In genomic region chr16:44242633-44243032, GRCm38 (mm10) we compare ENCODE assay signal across 8 mouse cellular contexts.
DNase-seq lines count a peak whose midpoint lies in the region; ATAC-seq and TF ChIP-seq lines count a peak whose summit lies in the region.

No protein-coding gene starts in this region.

- no peak overlapping the region for H3K9ac ChIP-seq in limb, embryonic 11.5 days (ENCODE audit: low read length)
- no peak overlapping the region for H3K9ac ChIP-seq in midbrain, embryonic 14.5 days (replicated peaks; ENCODE audit: low read length)

- H3K36me3 ChIP-seq in kidney, adult 2 months (ENCODE audit: control insufficient read depth, insufficient read depth, low read length): no peaks in the 10 kb centered on the region
- H3K36me3 ChIP-seq in limb, embryonic 11.5 days (ENCODE audit: control insufficient read depth, insufficient read depth, low read length): no peaks in the 10 kb centered on the region
- H3K36me3 ChIP-seq in midbrain, embryonic 14.5 days (ENCODE audit: control insufficient read depth, insufficient read depth, low read length): no peaks in the 10 kb centered on the region

- WGBS in kidney, adult 2 months: 0% methylated on average over 1 of the region's 1 CpGs
- 4% methylated on average over 1 of the region's 1 CpGs for WGBS in limb, embryonic 11.5 days
- WGBS in midbrain, embryonic 14.5 days: 3% methylated on average over 1 of the region's 1 CpGs

- no peak for TF ChIP-seq POLR2A in kidney, adult 2 months (IDR thresholded peaks at IDR 0.05; ENCODE audit: low read depth, low read length)

- peak; percentile 23; the same call in 1 of the 2 replicates for ATAC-seq in limb, embryonic 11.5 days (ENCODE audit: insufficient number of reproducible peaks, low FRiP score, low TSS enrichment, low read depth)
- ATAC-seq in midbrain, embryonic 14.5 days (ENCODE audit: low FRiP score, low TSS enrichment): peak; percentile 56; the same call in 1 of the 2 replicates

- H3K4me2 ChIP-seq in limb, embryonic 11.5 days (ENCODE audit: low read depth, severe bottlenecking): no peak overlapping the region
- H3K4me2 ChIP-seq in midbrain, embryonic 14.5 days (ENCODE audit: low read length): no peak overlapping the region

- H3K4me3 ChIP-seq in kidney, adult 2 months (ENCODE audit: insufficient read depth, low read depth, low read length): no peak overlapping the region
- no peak overlapping the region for H3K4me3 ChIP-seq in limb, embryonic 11.5 days (ENCODE audit: low read depth, low read length)
- H3K4me3 ChIP-seq in midbrain, embryonic 14.5 days (replicated peaks; ENCODE audit: low read depth, low read length): no peak overlapping the region

- H3K27me3 ChIP-seq in kidney, adult 2 months (replicated peaks; ENCODE audit: control insufficient read depth, insufficient read depth, low read length): no peaks in the 10 kb centered on the region
- no peaks in the 10 kb centered on the region for H3K27me3 ChIP-seq in limb, embryonic 11.5 days (ENCODE audit: control insufficient read depth, insufficient read depth, low read length)
- H3K27me3 ChIP-seq in midbrain, embryonic 14.5 days (ENCODE audit: control insufficient read depth, insufficient read depth, low read length): no peaks in the 10 kb centered on the region

- TF ChIP-seq CTCF in kidney, adult 2 months (conservative IDR thresholded peaks at IDR 0.05; ENCODE audit: insufficient read depth, insufficient read length, low read depth, low read length): peak; percentile 96

- no peaks in the 10 kb centered on the region for H3K9me3 ChIP-seq in limb, embryonic 11.5 days (ENCODE audit: control insufficient read depth, low read length)
- 0 out of 2 replicates have a peak, but pooled peaks cover 3% of the 10 kb centered on the region for H3K9me3 ChIP-seq in midbrain, embryonic 14.5 days (ENCODE audit: control insufficient read depth, low read length)

- H3K4me1 ChIP-seq in kidney, adult 2 months (ENCODE audit: control insufficient read depth, insufficient read depth, low read length): no peaks in the 10 kb centered on the region
- H3K4me1 ChIP-seq in limb, embryonic 11.5 days (ENCODE audit: control insufficient read depth, insufficient read depth, low read length): no peaks in the 10 kb centered on the region
- no peaks in the 10 kb centered on the region for H3K4me1 ChIP-seq in midbrain, embryonic 14.5 days (ENCODE audit: control insufficient read depth, insufficient read depth, low read length)

- DNase-seq in urinary bladder, postnatal 25 days (ENCODE audit: low spot score): peak; percentile 60
- no peak for DNase-seq in urinary bladder, adult 2 months (ENCODE audit: low spot score)
- DNase-seq in cerebellum, postnatal 36 days: peak; percentile 83 to 89
- DNase-seq in gastrocnemius, postnatal 25 days: peak; percentile 50
- DNase-seq in kidney, adult 2 months: peak; percentile 73
- peak; percentile 84 for DNase-seq in limb, embryonic 11.5 days (ENCODE audit: low spot score)
- DNase-seq in midbrain, embryonic 14.5 days: peak; percentile 85
- peak; percentile 51 for DNase-seq in right cerebral cortex, postnatal 4 days

- H3K27ac ChIP-seq in kidney, adult 2 months (ENCODE audit: insufficient read depth, low read depth, low read length): no peak overlapping the region
- no peak overlapping the region for H3K27ac ChIP-seq in limb, embryonic 11.5 days (replicated peaks; ENCODE audit: low read depth, low read length)
- H3K27ac ChIP-seq in midbrain, embryonic 14.5 days (replicated peaks; ENCODE audit: low read depth, low read length): no peak overlapping the region
